Mouse (Mus musculus): ENCODE results near the gene Psmc1. TPM values are rescaled to one million over a fixed set of nuclear protein-coding genes. Genes with fewer than 3 reads are reported as not detected.

Gene Psmc1
- polyA plus RNA-seq, 1 experiment from 2014 or later = 236 TPM

DNA sequence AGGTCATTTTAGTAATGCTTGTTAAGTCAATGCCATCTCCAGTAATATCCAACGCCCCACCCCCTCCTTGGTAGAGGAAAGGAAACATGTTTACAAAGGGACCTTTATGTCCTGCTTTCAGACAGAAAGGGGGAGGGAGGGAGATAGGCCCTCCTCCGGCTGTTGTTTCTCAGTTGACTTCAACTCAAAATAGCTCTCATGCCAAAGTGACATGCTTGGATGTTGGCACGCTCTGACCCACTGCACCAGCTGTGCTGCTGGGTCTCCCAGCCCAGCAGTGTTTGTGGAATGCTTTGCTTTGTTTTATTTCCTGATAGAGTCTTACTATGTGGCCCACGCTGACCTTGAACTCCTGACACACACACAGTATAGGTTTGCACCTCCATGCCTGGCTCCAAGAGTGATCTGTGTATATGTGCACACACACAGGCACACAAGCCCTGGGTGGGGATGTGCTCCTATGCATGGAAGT, 36.7 kb upstream of the Psmc1 start:
- Histone ChIP-seq H3K9me3 (replicated peaks; ENCODE audit: low read length) (no peaks in the 10 kb centered on the region), H3K27ac (no peak overlapping the region), H3K36me3 (ENCODE audit: insufficient read depth, low read length) (no peaks in the 10 kb centered on the region), H3K4me3 (replicated peaks; ENCODE audit: low read depth, low read length) (no peak overlapping the region), H3K4me2 (ENCODE audit: low read length) (no peak overlapping the region), H3K4me1 (replicated peaks; ENCODE audit: insufficient read depth, low read length) (no peaks in the 10 kb centered on the region), H3K9ac (ENCODE audit: low read depth, low read length) (no peak overlapping the region), H3K27me3 (ENCODE audit: insufficient read depth, low read length) (no peaks in the 10 kb centered on the region)
- DNase-seq (ENCODE audit: low spot score) = no peak
- 66% methylated on average over 4 of the region's 4 CpGs for WGBS
- no peak for ATAC-seq (replicated peaks; ENCODE audit: low FRiP score, low read depth)
- TF ChIP-seq CTCF (IDR thresholded peaks at IDR 0.05; ENCODE audit: low read depth) = no peak

DNA sequence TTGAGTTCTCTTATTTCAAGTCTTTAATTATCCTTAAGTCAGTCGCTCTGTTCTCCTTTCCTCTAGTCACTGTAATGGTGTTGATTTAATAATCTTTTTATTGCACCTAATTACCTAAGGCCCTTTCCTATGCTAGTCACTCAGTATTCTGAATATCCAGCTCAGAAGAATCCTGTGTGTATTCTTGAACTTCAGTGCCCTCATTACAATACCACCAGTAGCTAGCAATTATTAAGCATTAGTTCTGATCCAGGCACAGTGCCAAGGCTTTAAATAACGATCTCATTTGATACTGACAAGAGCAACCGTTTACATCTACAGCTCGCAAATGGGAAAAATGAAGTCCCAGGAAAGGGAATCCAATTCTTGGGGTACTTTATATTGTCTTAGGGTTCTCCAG, 34.2 kb upstream of the Psmc1 start:
- H3K4me1 ChIP-seq (replicated peaks; ENCODE audit: insufficient read depth, low read length) = no peaks in the 10 kb centered on the region
- H3K9ac ChIP-seq (ENCODE audit: low read depth, low read length) = no peak overlapping the region
- DNase-seq (ENCODE audit: low spot score) (no peak), ATAC-seq (replicated peaks; ENCODE audit: low FRiP score, low read depth) (no peak)
- H3K36me3 ChIP-seq (ENCODE audit: insufficient read depth, low read length) = no peaks in the 10 kb centered on the region
- no peak for TF ChIP-seq CTCF (IDR thresholded peaks at IDR 0.05; ENCODE audit: low read depth)
- H3K4me2 ChIP-seq (ENCODE audit: low read length) = no peak overlapping the region
- H3K9me3 ChIP-seq (replicated peaks; ENCODE audit: low read length) = no peaks in the 10 kb centered on the region
- H3K27ac ChIP-seq = no peak overlapping the region
- H3K27me3 ChIP-seq (ENCODE audit: insufficient read depth, low read length) = no peaks in the 10 kb centered on the region
- no peak overlapping the region for H3K4me3 ChIP-seq (replicated peaks; ENCODE audit: low read depth, low read length)
- WGBS = 51% methylated on average over 4 of the region's 4 CpGs

DNA sequence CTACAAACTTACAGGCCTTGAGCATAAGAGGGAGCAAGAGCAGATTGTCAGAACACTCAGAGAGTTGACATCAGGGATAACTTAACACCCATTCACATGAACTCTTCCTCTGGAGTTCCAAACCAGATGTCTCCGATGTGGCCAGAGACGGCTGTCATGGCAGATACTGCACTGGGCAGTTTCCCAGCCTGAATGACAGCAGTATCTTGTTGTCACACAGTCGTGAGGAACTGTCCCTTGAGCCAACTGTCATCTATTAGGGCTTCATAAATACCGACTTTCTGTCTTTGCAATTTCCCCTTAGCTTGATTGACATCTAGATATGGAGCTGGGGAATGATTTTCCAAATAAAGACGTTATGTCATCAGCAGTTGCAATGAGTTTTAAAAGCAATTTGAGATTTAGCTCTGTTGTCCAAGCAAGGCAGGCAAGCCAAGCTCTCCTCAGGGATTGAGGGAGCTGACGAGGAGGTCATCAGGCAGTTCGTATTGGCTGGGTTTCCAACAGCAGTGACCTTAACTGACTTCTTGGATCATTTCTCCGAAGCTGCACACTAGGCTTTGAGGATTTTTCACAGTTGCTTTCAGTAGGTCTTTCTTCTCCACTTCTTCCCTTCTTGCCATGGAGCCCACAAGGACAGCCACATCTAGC, 30.2 kb upstream of the Psmc1 start:
- WGBS = 72% methylated on average over 8 of the region's 8 CpGs
- Histone ChIP-seq H3K4me3 (replicated peaks; ENCODE audit: low read depth, low read length) (no peak overlapping the region), H3K9ac (ENCODE audit: low read depth, low read length) (no peak overlapping the region), H3K27ac (no peak overlapping the region), H3K27me3 (ENCODE audit: insufficient read depth, low read length) (no peaks in the 10 kb centered on the region), H3K4me1 (replicated peaks; ENCODE audit: insufficient read depth, low read length) (peaks cover 3% of the 10 kb centered on the region; the same call in 1 of the 2 replicates), H3K4me2 (ENCODE audit: low read length) (no peak overlapping the region), H3K36me3 (ENCODE audit: insufficient read depth, low read length) (no peaks in the 10 kb centered on the region), H3K9me3 (replicated peaks; ENCODE audit: low read length) (no peaks in the 10 kb centered on the region)
- no peak for TF ChIP-seq CTCF (IDR thresholded peaks at IDR 0.05; ENCODE audit: low read depth)
- ATAC-seq (replicated peaks; ENCODE audit: low FRiP score, low read depth) (no peak), DNase-seq (ENCODE audit: low spot score) (no peak)

DNA sequence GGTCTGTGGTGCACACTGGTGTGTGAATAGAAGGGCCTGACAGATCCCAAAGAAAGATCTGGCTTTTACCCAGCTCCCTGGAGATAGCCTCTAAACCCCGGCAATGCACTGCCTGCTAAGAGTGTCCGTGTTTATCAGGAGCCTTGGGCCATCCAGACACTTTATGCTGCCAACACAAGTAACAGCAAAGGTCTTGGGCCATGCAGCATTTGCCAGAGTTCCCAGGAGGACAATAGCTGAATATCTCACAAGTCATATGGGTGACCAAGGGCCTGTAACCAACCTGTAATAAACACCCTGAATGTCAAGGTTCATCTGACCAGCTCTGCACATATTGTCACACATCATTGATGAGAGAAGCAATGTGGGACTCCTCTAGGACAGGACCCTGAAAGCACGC, 21.9 kb upstream of the Psmc1 start:
- H3K9ac ChIP-seq (ENCODE audit: low read depth, low read length) = no peak overlapping the region
- no peaks in the 10 kb centered on the region for H3K36me3 ChIP-seq (ENCODE audit: insufficient read depth, low read length)
- no peak overlapping the region for H3K4me3 ChIP-seq (replicated peaks; ENCODE audit: low read depth, low read length)
- H3K27me3 ChIP-seq (ENCODE audit: insufficient read depth, low read length) = no peaks in the 10 kb centered on the region
- ATAC-seq (replicated peaks; ENCODE audit: low FRiP score, low read depth) = no peak
- H3K27ac ChIP-seq = no peak overlapping the region
- no peak for DNase-seq (ENCODE audit: low spot score)
- no peaks in the 10 kb centered on the region for H3K9me3 ChIP-seq (replicated peaks; ENCODE audit: low read length)
- no peak overlapping the region for H3K4me2 ChIP-seq (ENCODE audit: low read length)
- no peak for TF ChIP-seq CTCF (IDR thresholded peaks at IDR 0.05; ENCODE audit: low read depth)
- 72% methylated on average over 3 of the region's 3 CpGs for WGBS
- H3K4me1 ChIP-seq (replicated peaks; ENCODE audit: insufficient read depth, low read length) = peaks cover 4% of the 10 kb centered on the region; the same call in 1 of the 2 replicates

DNA sequence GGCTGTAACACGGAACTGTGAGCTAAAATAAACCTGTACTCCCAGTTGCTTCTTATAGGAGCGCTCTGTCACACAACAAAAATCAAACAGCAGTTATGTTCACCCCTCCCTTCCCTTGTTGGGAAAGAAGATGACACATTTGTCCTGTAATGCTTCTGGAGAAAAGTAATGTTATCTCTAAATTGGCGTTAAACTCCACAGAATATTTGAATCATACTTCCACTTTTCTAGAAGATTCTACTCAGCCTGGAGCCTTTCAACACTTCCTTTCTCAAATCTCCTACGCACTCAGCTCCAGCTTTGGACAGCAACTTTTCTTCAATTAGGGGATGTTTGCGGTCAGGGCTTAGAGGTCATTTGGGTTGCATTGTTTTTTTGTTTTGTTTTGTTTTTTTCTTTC, 20.7 kb upstream of the Psmc1 start:
- no peak for ATAC-seq (replicated peaks; ENCODE audit: low FRiP score, low read depth)
- DNase-seq (ENCODE audit: low spot score) = no peak
- WGBS = 80% methylated on average over 5 of the region's 5 CpGs
- no peak overlapping the region for H3K9ac ChIP-seq (ENCODE audit: low read depth, low read length)
- no peaks in the 10 kb centered on the region for H3K27me3 ChIP-seq (ENCODE audit: insufficient read depth, low read length)
- no peak for TF ChIP-seq CTCF (IDR thresholded peaks at IDR 0.05; ENCODE audit: low read depth)
- no peaks in the 10 kb centered on the region for H3K9me3 ChIP-seq (replicated peaks; ENCODE audit: low read length)
- H3K27ac ChIP-seq = no peak overlapping the region
- peaks cover 4% of the 10 kb centered on the region; the same call in 1 of the 2 replicates for H3K4me1 ChIP-seq (replicated peaks; ENCODE audit: insufficient read depth, low read length)
- no peaks in the 10 kb centered on the region for H3K36me3 ChIP-seq (ENCODE audit: insufficient read depth, low read length)
- no peak overlapping the region for H3K4me3 ChIP-seq (replicated peaks; ENCODE audit: low read depth, low read length)
- no peak overlapping the region for H3K4me2 ChIP-seq (ENCODE audit: low read length)

DNA sequence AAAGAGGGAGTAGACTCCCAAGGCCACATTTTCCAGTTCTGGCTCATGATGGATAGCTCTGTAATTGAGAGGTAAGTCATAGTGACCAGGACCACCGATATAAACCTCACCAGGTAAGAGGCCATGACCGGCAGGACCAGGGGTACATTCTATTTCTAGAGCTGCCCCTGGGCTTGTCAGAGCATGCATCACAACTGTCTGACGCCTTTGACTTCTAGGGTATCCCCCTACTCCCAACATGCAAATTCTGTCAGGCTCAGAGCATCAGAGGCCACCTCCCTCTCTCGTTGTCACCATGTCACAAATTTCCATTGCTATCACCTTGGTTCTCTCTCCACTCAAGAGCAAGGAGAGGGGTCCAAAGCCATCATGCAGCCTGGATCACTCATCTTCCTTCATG, 19.2 kb upstream of the Psmc1 start:
- H3K27me3 ChIP-seq (ENCODE audit: insufficient read depth, low read length) = no peaks in the 10 kb centered on the region
- no peak overlapping the region for H3K9ac ChIP-seq (ENCODE audit: low read depth, low read length)
- no peaks in the 10 kb centered on the region for H3K9me3 ChIP-seq (replicated peaks; ENCODE audit: low read length)
- 86% methylated on average over 4 of the region's 4 CpGs for whole genome bisulfite sequencing
- TF ChIP-seq CTCF (IDR thresholded peaks at IDR 0.05; ENCODE audit: low read depth) = no peak
- DNase-seq (ENCODE audit: low spot score) (no peak), ATAC-seq (replicated peaks; ENCODE audit: low FRiP score, low read depth) (no peak)
- no peaks in the 10 kb centered on the region for H3K4me1 ChIP-seq (replicated peaks; ENCODE audit: insufficient read depth, low read length)
- no peak overlapping the region for H3K4me2 ChIP-seq (ENCODE audit: low read length)
- no peak overlapping the region for H3K4me3 ChIP-seq (replicated peaks; ENCODE audit: low read depth, low read length)
- H3K36me3 ChIP-seq (ENCODE audit: insufficient read depth, low read length) = no peaks in the 10 kb centered on the region
- no peak overlapping the region for H3K27ac ChIP-seq

DNA sequence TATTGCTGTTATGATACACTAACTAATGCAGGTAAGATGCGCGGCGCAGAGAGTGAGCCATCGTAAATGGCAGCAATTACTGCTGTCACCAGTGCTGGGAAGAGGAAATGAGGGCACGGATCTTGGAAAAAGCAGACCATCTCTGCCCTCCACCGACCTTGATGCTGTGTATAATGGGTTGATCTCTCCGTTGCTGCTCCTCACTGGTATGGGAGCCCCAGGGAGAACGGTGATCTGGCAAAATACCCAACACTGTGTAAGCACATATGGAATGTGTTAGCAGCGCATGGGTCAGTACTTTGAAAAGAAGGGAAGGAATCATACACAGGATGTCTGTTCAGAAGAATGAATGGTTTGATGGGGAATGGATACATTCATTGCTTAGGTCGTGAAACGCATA, 16.9 kb upstream of the Psmc1 start:
- no peak overlapping the region for H3K4me2 ChIP-seq (ENCODE audit: low read length)
- no peak for TF ChIP-seq CTCF (IDR thresholded peaks at IDR 0.05; ENCODE audit: low read depth)
- H3K36me3 ChIP-seq (ENCODE audit: insufficient read depth, low read length) = no peaks in the 10 kb centered on the region
- no peak overlapping the region for H3K9ac ChIP-seq (ENCODE audit: low read depth, low read length)
- H3K9me3 ChIP-seq (replicated peaks; ENCODE audit: low read length) = no peaks in the 10 kb centered on the region
- ATAC-seq (replicated peaks; ENCODE audit: low FRiP score, low read depth) (no peak), DNase-seq (ENCODE audit: low spot score) (no peak)
- no peak overlapping the region for H3K4me3 ChIP-seq (replicated peaks; ENCODE audit: low read depth, low read length)
- no peaks in the 10 kb centered on the region for H3K4me1 ChIP-seq (replicated peaks; ENCODE audit: insufficient read depth, low read length)
- WGBS = 82% methylated on average over 11 of the region's 11 CpGs
- no peak overlapping the region for H3K27ac ChIP-seq
- H3K27me3 ChIP-seq (ENCODE audit: insufficient read depth, low read length) = no peaks in the 10 kb centered on the region
